Comparison of ENCODE assay signal across 9 mouse cellular contexts in genomic region chr7:109011596-109012180, GRCm38 (mm10).
DNase-seq lines count a peak whose midpoint lies in the region; ATAC-seq and TF ChIP-seq lines count a peak whose summit lies in the region.
"Had no signal": no experiment of that assay in that cellular context is flagged by ENCODE, and none has a peak within 500 bp of the region (broad histone marks: within the 10 kb centered on the region; RNA-seq: fewer than 3 reads in every experiment).

No protein-coding gene starts in this region.

- no peak overlapping the region for H3K27ac ChIP-seq in cerebellum, adult 2 months (ENCODE audit: insufficient read depth, low read length)
- no peak overlapping the region for H3K27ac ChIP-seq in embryonic facial prominence, embryonic 12.5 days
- no peak overlapping the region for H3K27ac ChIP-seq in intestine, postnatal 0 days (ENCODE audit: low read depth, low read length)
- peak overlapping the region; percentile 90 for H3K27ac ChIP-seq in midbrain, embryonic 13.5 days
- H3K27ac ChIP-seq: macrophage had no signal

- peak overlapping the region; percentile 93 for H3K4me2 ChIP-seq in embryonic facial prominence, embryonic 12.5 days (replicated peaks)
- H3K4me2 ChIP-seq in intestine, postnatal 0 days (replicated peaks; ENCODE audit: low read depth), result no peak overlapping the region
- peak overlapping the region; percentile 73 for H3K4me2 ChIP-seq in midbrain, embryonic 13.5 days (replicated peaks)

- peak; percentile 38 for ATAC-seq in embryonic facial prominence, embryonic 12.5 days (ENCODE audit: insufficient number of reproducible peaks, insufficient read depth, low FRiP score, low TSS enrichment)
- ATAC-seq in intestine, postnatal 0 days, result no peak
- ATAC-seq in midbrain, embryonic 13.5 days, result peak; percentile 90

- DNase-seq in cerebellum, adult 2 months, result peak; percentile 37 to 42
- DNase-seq in cerebellum, adult 11 months, result no peak
- DNase-seq in adipocyte (ENCODE audit: low spot score), result no peak
- no peak for DNase-seq in gastrocnemius, adult 8-10 months (ENCODE audit: low spot score in 2 of 2)
- DNase-seq in lung, postnatal 10 days, result no peak

- TF ChIP-seq POLR2A in cerebellum, adult 2 months (IDR thresholded peaks at IDR 0.05; ENCODE audit: borderline replicate concordance, insufficient read depth, low read length), result no peak

- H3K4me1 ChIP-seq in cerebellum, adult 2 months (ENCODE audit: control insufficient read depth, insufficient read depth, low read length), result peaks cover 6% of the 10 kb centered on the region
- 0 out of 2 replicates have a peak, but pooled peaks cover 7% of the 10 kb centered on the region for H3K4me1 ChIP-seq in embryonic facial prominence, embryonic 12.5 days
- H3K4me1 ChIP-seq in intestine, postnatal 0 days (replicated peaks; ENCODE audit: control insufficient read depth, insufficient read depth, low read length), result no peaks in the 10 kb centered on the region
- peaks cover 56% of the 10 kb centered on the region for H3K4me1 ChIP-seq in midbrain, embryonic 13.5 days (replicated peaks)

- no peak for TF ChIP-seq CTCF in cerebellum, adult 2 months (IDR thresholded peaks at IDR 0.05; ENCODE audit: borderline replicate concordance, insufficient read depth, low read depth, low read length)
- no peak for TF ChIP-seq CTCF in intestine, postnatal 0 days (IDR thresholded peaks at IDR 0.05; ENCODE audit: low read depth)

- peak overlapping the region; percentile 60; the same call in 1 of the 2 replicates for H3K9ac ChIP-seq in embryonic facial prominence, embryonic 12.5 days
- no peak overlapping the region for H3K9ac ChIP-seq in intestine, postnatal 0 days (ENCODE audit: low read depth, low read length)
- peak overlapping the region; percentile 93 for H3K9ac ChIP-seq in midbrain, embryonic 13.5 days (replicated peaks)

- no peaks in the 10 kb centered on the region for H3K36me3 ChIP-seq in embryonic facial prominence, embryonic 12.5 days
- no peaks in the 10 kb centered on the region for H3K36me3 ChIP-seq in intestine, postnatal 0 days (ENCODE audit: control insufficient read depth, insufficient read depth)
- no peaks in the 10 kb centered on the region for H3K36me3 ChIP-seq in midbrain, embryonic 13.5 days

- peak overlapping the region; percentile 68 for H3K4me3 ChIP-seq in cerebellum, adult 2 months (replicated peaks; ENCODE audit: insufficient read depth, low read depth, low read length)
- peak overlapping the region; percentile 61 for H3K4me3 ChIP-seq in embryonic facial prominence, embryonic 12.5 days
- H3K4me3 ChIP-seq in intestine, postnatal 0 days (ENCODE audit: low read depth, low read length), result peak overlapping the region; percentile 55; the same call in 1 of the 2 replicates
- peak overlapping the region; percentile 82 for H3K4me3 ChIP-seq in midbrain, embryonic 13.5 days (replicated peaks)

- H3K9me3 ChIP-seq in embryonic facial prominence, embryonic 12.5 days, result no peaks in the 10 kb centered on the region
- H3K9me3 ChIP-seq in intestine, postnatal 0 days (ENCODE audit: control insufficient read depth), result no peaks in the 10 kb centered on the region
- no peaks in the 10 kb centered on the region for H3K9me3 ChIP-seq in midbrain, embryonic 13.5 days

- WGBS in cerebellum, adult 2 months, result 38% methylated on average over 8 of the region's 8 CpGs
- 49% methylated on average over 8 of the region's 8 CpGs for WGBS in embryonic facial prominence, embryonic 12.5 days
- WGBS in intestine, postnatal 0 days, result 68% methylated on average over 8 of the region's 8 CpGs
- 17% methylated on average over 8 of the region's 8 CpGs for WGBS in midbrain, embryonic 13.5 days

- H3K27me3 ChIP-seq in cerebellum, adult 2 months (ENCODE audit: control insufficient read depth, insufficient read depth, low read length), result no peaks in the 10 kb centered on the region
- H3K27me3 ChIP-seq in embryonic facial prominence, embryonic 12.5 days, result peaks cover 44% of the 10 kb centered on the region
- H3K27me3 ChIP-seq in intestine, postnatal 0 days (replicated peaks; ENCODE audit: control insufficient read depth, insufficient read depth, low read length), result peaks cover 28% of the 10 kb centered on the region
- peaks cover 23% of the 10 kb centered on the region for H3K27me3 ChIP-seq in midbrain, embryonic 13.5 days

Comparison
In these comparisons a context has a peak if more than half of its experiments do, and no peak if none do; other contexts are left out.
1. DNase-seq: peak in cerebellum, adult 2 months (2 of 2); none in cerebellum, adult 11 months (single experiment), adipocyte (single experiment), gastrocnemius, adult 8-10 months (0 of 2) and lung, postnatal 10 days (single experiment).
2. Peak in every context shown above with its lines, with median percentiles within 50 percentile points of each other: H3K4me3 ChIP-seq.